Comparison of ENCODE assay signal across 8 mouse cellular contexts in genomic region chr11:62265642-62266041, GRCm38 (mm10).
"Had no signal": no experiment of that assay in that cellular context is flagged by ENCODE, and none has a peak within 500 bp of the region (broad histone marks: within the 10 kb centered on the region; RNA-seq: fewer than 3 reads in every experiment).

No protein-coding gene starts in this region.

- H3K4me1 ChIP-seq: limb, embryonic 13.5 days had no signal

- ATAC-seq: intestine, postnatal 0 days had no signal

- H3K4me3 ChIP-seq: limb, embryonic 13.5 days; neural tube, embryonic 12.5 days had no signal

- H3K9me3 ChIP-seq: limb, embryonic 13.5 days; neural tube, embryonic 12.5 days had no signal

- H3K27me3 ChIP-seq: limb, embryonic 13.5 days; neural tube, embryonic 12.5 days had no signal

- DNase-seq: kidney, adult 8-10 months; lung, adult 18-20 months; right cerebral cortex, postnatal 14 days; thymus, postnatal 36 days had no signal

- H3K4me2 ChIP-seq: limb, embryonic 13.5 days; neural tube, embryonic 12.5 days had no signal

- H3K9ac ChIP-seq: limb, embryonic 13.5 days; liver, embryonic 14.5 days; neural tube, embryonic 12.5 days had no signal

- H3K27ac ChIP-seq: limb, embryonic 13.5 days; liver, embryonic 14.5 days; neural tube, embryonic 12.5 days had no signal

- H3K36me3 ChIP-seq: neural tube, embryonic 12.5 days had no signal
